In genomic region chr2:5403850-5404249, GRCm38 (mm10) we compare ENCODE assay signal across 11 mouse cellular contexts.
A peak's percentile ranks its signal among the peaks of the same experiment; 100 is the strongest.
DNase-seq lines count a peak whose midpoint lies in the region; ATAC-seq and TF ChIP-seq lines count a peak whose summit lies in the region.
"Had no signal": no experiment of that assay in that cellular context is flagged by ENCODE, and none has a peak within 500 bp of the region (broad histone marks: within the 10 kb centered on the region; RNA-seq: fewer than 3 reads in every experiment).

No protein-coding gene starts in this region.

- H3K4me1 ChIP-seq in heart, embryonic 11.5 days (ENCODE audit: control insufficient read depth, insufficient read depth, low read length) = no peaks in the 10 kb centered on the region
- H3K4me1 ChIP-seq in liver, postnatal 0 days (ENCODE audit: insufficient read depth) = no peaks in the 10 kb centered on the region
- H3K4me1 ChIP-seq: embryonic facial prominence, embryonic 15.5 days; limb, embryonic 15.5 days; stomach, embryonic 15.5 days had no signal

- intact Hi-C loops in left cerebral cortex, postnatal 4 days (cut with DNase I) = no loop called here

- H3K4me3 ChIP-seq in heart, embryonic 11.5 days (ENCODE audit: low read depth, low read length) = no peak overlapping the region
- H3K4me3 ChIP-seq in liver, postnatal 0 days (ENCODE audit: low read depth, low read length) = no peak overlapping the region
- H3K4me3 ChIP-seq: embryonic facial prominence, embryonic 15.5 days; limb, embryonic 15.5 days; stomach, embryonic 15.5 days had no signal

- no peak overlapping the region for H3K9ac ChIP-seq in heart, embryonic 11.5 days (ENCODE audit: low read depth, low read length)
- H3K9ac ChIP-seq in liver, postnatal 0 days (replicated peaks) = no peak overlapping the region
- H3K9ac ChIP-seq: embryonic facial prominence, embryonic 15.5 days; limb, embryonic 15.5 days; stomach, embryonic 15.5 days had no signal

- H3K27me3 ChIP-seq in heart, embryonic 11.5 days (ENCODE audit: control insufficient read depth, insufficient read depth, low read length) = no peaks in the 10 kb centered on the region
- H3K27me3 ChIP-seq in liver, postnatal 0 days (ENCODE audit: insufficient read depth, low read length) = no peaks in the 10 kb centered on the region
- H3K27me3 ChIP-seq: embryonic facial prominence, embryonic 15.5 days; limb, embryonic 15.5 days; stomach, embryonic 15.5 days had no signal

- H3K4me2 ChIP-seq in heart, embryonic 11.5 days = no peak overlapping the region
- H3K4me2 ChIP-seq in liver, postnatal 0 days (ENCODE audit: low read depth, low read length) = no peak overlapping the region
- H3K4me2 ChIP-seq: embryonic facial prominence, embryonic 15.5 days; limb, embryonic 15.5 days; stomach, embryonic 15.5 days had no signal

- H3K9me3 ChIP-seq in heart, embryonic 11.5 days (replicated peaks; ENCODE audit: control insufficient read depth, low read length) = no peaks in the 10 kb centered on the region
- H3K9me3 ChIP-seq in liver, postnatal 0 days (ENCODE audit: low read length) = no peaks in the 10 kb centered on the region
- H3K9me3 ChIP-seq: embryonic facial prominence, embryonic 15.5 days; limb, embryonic 15.5 days; stomach, embryonic 15.5 days had no signal

- TF ChIP-seq EP300 in liver, postnatal 0 days (IDR thresholded peaks at IDR 0.05; ENCODE audit: low read depth) = no peak

- DNase-seq in heart, postnatal 4 days = peak; percentile 21
- peak; percentile 58 to 64 for DNase-seq in B cell, adult 2 months
- peak; percentile 76 for DNase-seq in R1 (ENCODE audit: low read depth, low spot score)
- no peak for DNase-seq in liver, postnatal 0 days
- no peak for DNase-seq in ovary, postnatal 36 days (ENCODE audit: low spot score)
- DNase-seq in left cerebral cortex, postnatal 4 days = no peak

- H3K27ac ChIP-seq in heart, embryonic 11.5 days (ENCODE audit: low read depth, low read length) = no peak overlapping the region
- no peak overlapping the region for H3K27ac ChIP-seq in liver, postnatal 0 days (ENCODE audit: low read depth)
- H3K27ac ChIP-seq: embryonic facial prominence, embryonic 15.5 days; limb, embryonic 15.5 days; stomach, embryonic 15.5 days had no signal

- 51% methylated on average over 3 of the region's 3 CpGs for WGBS in heart, embryonic 11.5 days (ENCODE audit: insufficient replicate concordance)
- 43% methylated on average over 3 of the region's 3 CpGs for WGBS in liver, postnatal 0 days (ENCODE audit: insufficient replicate concordance)

- TF ChIP-seq CTCF in liver, postnatal 0 days (IDR thresholded peaks at IDR 0.05; ENCODE audit: low read depth) = peak; percentile 71

- H3K36me3 ChIP-seq in heart, embryonic 11.5 days (ENCODE audit: control insufficient read depth, insufficient read depth, low read length) = no peaks in the 10 kb centered on the region
- H3K36me3 ChIP-seq in liver, postnatal 0 days (replicated peaks; ENCODE audit: insufficient read depth, low read length) = no peaks in the 10 kb centered on the region
- H3K36me3 ChIP-seq: embryonic facial prominence, embryonic 15.5 days; limb, embryonic 15.5 days; stomach, embryonic 15.5 days had no signal

- no peak for ATAC-seq in heart, embryonic 11.5 days (replicated peaks; ENCODE audit: insufficient number of reproducible peaks, low FRiP score, low TSS enrichment)
- no peak for ATAC-seq in liver, postnatal 0 days
- no peak for ATAC-seq in inflammation-experienced regulatory T-cells, adult 6 months

Comparison
In these comparisons a context has a peak if more than half of its experiments do, and no peak if none do; other contexts are left out.
1. DNase-seq: peak in heart, postnatal 4 days (single experiment), B cell, adult 2 months (2 of 2) and R1 (single experiment); none in liver, postnatal 0 days (single experiment), ovary, postnatal 36 days (single experiment) and left cerebral cortex, postnatal 4 days (single experiment).